Mouse (Mus musculus) liver, adult 2 months (tissue): ENCODE results near the gene Nhlrc2. TPM values are rescaled to one million over a fixed set of nuclear protein-coding genes. Genes with fewer than 3 reads are reported as not detected.

Experiments used
- DNase-seq: peaks from one replicate; pipeline ENCODE4 v3.0.0-alpha.2; 2011; ENCODE audit warnings: low read depth, low spot score; ENCODE audit errors: extremely low read depth
- H3K27ac ChIP-seq: fragments of 200-500 bp; replicated peaks from 2 replicates; pipeline ENCODE4 v1.5.1; 2012; ENCODE audit warnings: low read depth, mild to moderate bottlenecking, control low read depth, inconsistent platforms, low read length; ENCODE audit not compliant: insufficient read depth
- H3K27me3 ChIP-seq: fragments of 200-500 bp; 2 replicates; pipeline ENCODE4 v1.6.1; 2012; ENCODE audit warnings: mild to moderate bottlenecking, moderate library complexity, low read length, inconsistent platforms; ENCODE audit not compliant: control insufficient read depth, insufficient read depth
- H3K36me3 ChIP-seq: fragments of 200-500 bp; 2 replicates; pipeline ENCODE4 v1.6.1; 2012; ENCODE audit warnings: low read length, inconsistent platforms; ENCODE audit not compliant: control insufficient read depth, insufficient read depth
- H3K4me1 ChIP-seq: fragments of 200-500 bp; 2 replicates; pipeline ENCODE4 v1.6.1; 2011; ENCODE audit warnings: low read length; ENCODE audit not compliant: control insufficient read depth, insufficient read depth
- H3K4me3 ChIP-seq: fragments of 200-500 bp; 2 replicates; pipeline ENCODE4 v1.5.1; 2011; ENCODE audit warnings: low read depth, mild to moderate bottlenecking, control low read depth, low read length, moderate library complexity; ENCODE audit not compliant: insufficient read depth
- H3K79me2 ChIP-seq: fragments of 200-500 bp; 2 replicates; pipeline ENCODE4 v1.6.1; 2012; ENCODE audit warnings: inconsistent platforms, mild to moderate bottlenecking, low read length, moderate library complexity; ENCODE audit not compliant: control insufficient read depth, insufficient read depth
- H3K9ac ChIP-seq: fragments of 200-500 bp; 2 replicates; pipeline ENCODE4 v1.6.1; 2012; ENCODE audit warnings: low read depth, mild to moderate bottlenecking, control low read depth, inconsistent platforms, low read length
- CTCF ChIP-seq: fragments of 200-500 bp; IDR thresholded peaks from 2 replicates; pipeline ENCODE4 v1.5.1; 2011; ENCODE audit warnings: low read depth, low read length, control low read depth
- POLR2A ChIP-seq: fragments of 200-500 bp; IDR thresholded peaks from 2 replicates; pipeline ENCODE4 v1.6.1; 2011; ENCODE audit warnings: low read length, control low read depth; ENCODE audit not compliant: insufficient read depth; ENCODE audit errors: extremely low read depth
- WGBS: fragments of 180-500 bp; shearing (Covaris S2); methylation state at CpG from one replicate; pipeline ENCODE4 v1.1.7; 2018; 5-methylcytosine and 5-hydroxymethylcytosine counted together
- polyA plus RNA-seq: library from polyadenylated mRNA; depleted of rRNA; stranded (reverse); fragments of >200 nt; gene quantifications from 2 replicates; pipeline ENCODE4 v1.2.3, GENCODE M21; 2012; rRNA removed
- total RNA-seq: library from RNA; depleted of rRNA; stranded (reverse); fragments of >200 nt; gene quantifications from 2 replicates; pipeline ENCODE4 v1.2.3, GENCODE M21; 2014; rRNA removed

Gene Nhlrc2
- total and polyA plus RNA-seq, 2 experiments = 3.9 to 11.9 TPM

DNA sequence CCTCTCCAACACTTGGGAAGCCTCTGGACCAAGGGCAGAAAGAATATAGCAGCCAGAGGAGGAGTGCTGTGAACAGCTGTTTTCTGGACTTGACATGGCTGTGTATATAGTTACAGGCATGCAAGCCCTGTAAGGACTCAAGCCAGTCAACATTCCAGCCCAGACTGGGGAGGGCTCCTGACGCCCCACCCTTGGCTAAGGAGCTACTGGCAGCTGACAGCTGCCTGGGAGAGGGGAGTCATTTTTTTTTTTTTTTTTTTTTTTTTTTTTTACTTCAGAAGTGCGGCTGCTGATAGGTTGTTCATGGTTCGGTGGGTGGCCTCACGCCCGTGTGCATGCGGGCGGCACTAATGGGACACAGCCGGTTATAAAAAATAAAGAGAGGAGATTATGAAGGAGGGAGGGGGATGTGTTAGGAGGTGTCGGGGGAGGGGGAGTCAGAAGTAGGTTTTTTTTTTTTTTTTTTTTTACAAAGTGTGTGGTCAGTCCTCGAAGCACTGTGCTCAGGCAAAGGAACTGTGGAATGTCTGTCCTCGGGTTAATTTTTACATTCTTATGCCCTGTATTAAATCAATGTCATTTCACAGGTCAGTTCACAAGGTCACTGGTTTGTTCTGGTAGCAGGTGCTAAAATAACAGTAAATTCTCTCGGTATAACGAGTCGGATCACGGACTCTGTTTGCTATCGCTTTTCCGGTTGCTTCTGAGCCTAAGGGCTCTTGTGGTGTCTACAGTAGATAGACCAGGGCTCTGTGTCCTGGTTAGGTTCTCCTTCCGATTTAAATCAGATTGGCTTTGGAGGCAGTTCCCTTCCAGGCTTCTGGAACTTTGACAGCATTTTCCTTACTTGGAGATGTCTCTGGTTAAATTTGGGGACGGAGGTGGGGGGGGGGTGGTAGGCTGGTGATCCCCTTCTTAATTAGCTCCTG is 104.2 kb downstream of the Nhlrc2 start:
- peak; percentile 51 for DNase-seq
- Histone ChIP-seq H3K9ac (no peak overlapping the region), H3K27me3 (peaks cover 7% of the 10 kb centered on the region; the same call in 1 of the 2 replicates), H3K79me2 (no peaks in the 10 kb centered on the region), H3K36me3 (no peaks in the 10 kb centered on the region), H3K27ac (no peak overlapping the region), H3K4me3 (no peak overlapping the region), H3K4me1 (peaks cover 3% of the 10 kb centered on the region; the same call in 1 of the 2 replicates)
- WGBS = 29% methylated on average over 19 of the region's 19 CpGs
- TF ChIP-seq POLR2A = no peak
- no peak for TF ChIP-seq CTCF

Other genes with a start within 250 kb of the Nhlrc2 start
- gene Nrap, start 158.2 kb upstream of the Nhlrc2 start, total RNA-seq = 0.07 and 0.55 TPM in 2 replicates
- 0.04 and 0.11 TPM in 2 replicates for gene Nrap, start 158.2 kb upstream of the Nhlrc2 start, polyA plus RNA-seq
- gene Casp7, start 151.1 kb upstream of the Nhlrc2 start, total RNA-seq = 27.8 and 38.8 TPM in 2 replicates
- 15.8 and 19.0 TPM in 2 replicates for gene Casp7, start 151.1 kb upstream of the Nhlrc2 start, polyA plus RNA-seq
- 0.13 TPM in 1 of 2 replicates, not detected in the other for gene Plekhs1, start 86.6 kb upstream of the Nhlrc2 start, total RNA-seq
- 0.07 TPM in 1 of 2 replicates, not detected in the other for gene Plekhs1, start 86.6 kb upstream of the Nhlrc2 start, polyA plus RNA-seq
- 12.1 and 13.5 TPM in 2 replicates for gene Dclre1a, start within 50 bp of the Nhlrc2 start, total RNA-seq
- 3.1 and 3.3 TPM in 2 replicates for gene Dclre1a, start within 50 bp of the Nhlrc2 start, polyA plus RNA-seq
- 0.40 and 0.65 TPM in 2 replicates for gene Adrb1, start 173.9 kb downstream of the Nhlrc2 start, total RNA-seq
- gene Adrb1, start 173.9 kb downstream of the Nhlrc2 start, polyA plus RNA-seq = 0.66 and 0.89 TPM in 2 replicates